Mouse (Mus musculus): ENCODE results near the gene Cc2d2b.

DNA sequence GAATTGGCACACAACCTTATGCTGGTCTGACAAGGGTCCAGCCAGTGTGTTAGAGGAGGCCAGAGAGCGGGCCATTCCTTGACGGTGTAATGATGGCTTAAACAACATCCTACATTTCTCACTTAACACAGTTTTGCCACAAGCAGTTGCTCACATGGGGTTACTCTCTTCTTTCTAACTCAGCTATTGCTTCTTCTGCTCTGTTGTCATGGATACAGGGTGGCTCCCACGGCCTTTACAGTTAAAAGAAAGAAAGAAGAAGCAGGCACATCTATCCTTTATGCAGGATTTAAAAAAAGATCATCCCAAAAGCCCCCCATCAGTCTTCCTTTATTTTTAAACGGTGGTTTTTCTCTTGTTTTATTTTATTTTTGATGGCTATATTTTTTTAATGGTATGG is 14.7 kb upstream of the Cc2d2b start:
- TF ChIP-seq CTCF (IDR thresholded peaks at IDR 0.05; ENCODE audit: control insufficient read depth, insufficient read depth, insufficient read length): no peak
- TF ChIP-seq USF1 (IDR thresholded peaks at IDR 0.05; ENCODE audit: low read depth): no peak
- no peak for TF ChIP-seq MYOG (IDR thresholded peaks at IDR 0.05; ENCODE audit: control insufficient read depth, extremely low read depth, insufficient read length)
- no peak for TF ChIP-seq FOSL1 (IDR thresholded peaks at IDR 0.05; ENCODE audit: insufficient read depth, low read length, poor library complexity, severe bottlenecking)
